Mouse (Mus musculus) intestine, postnatal 0 days (tissue): Measurements from ENCODE around the gene Rundc1. TPM values are rescaled to one million over a fixed set of nuclear protein-coding genes. Genes with fewer than 3 reads are reported as not detected.

Experiments
- ATAC-seq: fragments of 200-750 bp; cut with Nextera tagmentation; 2 replicates; pipeline ENCODE4 v1.8.0; 2017; ENCODE audit warnings: mild to moderate bottlenecking, moderate TSS enrichment, moderate library complexity
- H3K27ac ChIP-seq: fragments of 300-500 bp; sonication (generic); 2 replicates; pipeline ENCODE4 v1.5.1; 2014; ENCODE audit warnings: mild to moderate bottlenecking, low read depth, low read length, moderate library complexity
- H3K27me3 ChIP-seq: fragments of 300-500 bp; sonication (generic); replicated peaks from 2 replicates; pipeline ENCODE4 v1.6.1; 2014; ENCODE audit warnings: low read length, mixed read lengths; ENCODE audit not compliant: control insufficient read depth, insufficient read depth
- H3K36me3 ChIP-seq: fragments of 300-500 bp; sonication (generic); 2 replicates; pipeline ENCODE4 v1.6.1; 2014; ENCODE audit warnings: mild to moderate bottlenecking, moderate library complexity; ENCODE audit not compliant: control insufficient read depth, insufficient read depth
- H3K4me1 ChIP-seq: fragments of 300-500 bp; sonication (generic); replicated peaks from 2 replicates; pipeline ENCODE4 v1.6.1; 2014; ENCODE audit warnings: antibody characterized with exemption, low read length, mixed read lengths; ENCODE audit not compliant: control insufficient read depth, insufficient read depth
- H3K4me2 ChIP-seq: fragments of 300-500 bp; sonication (generic); replicated peaks from 2 replicates; pipeline ENCODE4 v1.6.1; 2014; ENCODE audit warnings: low read depth, mild to moderate bottlenecking, moderate library complexity
- H3K4me3 ChIP-seq: fragments of 300-500 bp; sonication (generic); 2 replicates; pipeline ENCODE4 v1.5.1; 2014; ENCODE audit warnings: low read depth, low read length
- H3K9ac ChIP-seq: fragments of 300-500 bp; sonication (generic); 2 replicates; pipeline ENCODE4 v1.6.1; 2014; ENCODE audit warnings: mild to moderate bottlenecking, low read depth, low read length
- H3K9me3 ChIP-seq: fragments of 300-500 bp; sonication (generic); 2 replicates; pipeline ENCODE4 v1.6.1; 2016; ENCODE audit warnings: mixed run types; ENCODE audit not compliant: control insufficient read depth
- CTCF ChIP-seq: sonication (generic); IDR thresholded peaks from 2 replicates; pipeline ENCODE4 v1.5.1; 2016; ENCODE audit warnings: low read depth, mild to moderate bottlenecking, control low read depth, antibody characterized with exemption, moderate library complexity
- WGBS: fragments of 180-500 bp; shearing (Covaris S2); extraction: QIAGEN DNeasy Blood & Tissue Kit; methylation state at CpG from one replicate; pipeline ENCODE4 v1.1.7; 2014; 5-methylcytosine and 5-hydroxymethylcytosine counted together
- microRNA-seq: library from miRNA; unstranded; fragments of <30 nt; microRNA quantifications from one replicate; pipeline ENCODE4, GENCODE M21; 2016
- polyA plus RNA-seq: library from polyadenylated mRNA; unstranded; fragments of >200 nt; fragmentation: Nextera tagmentation; extraction: Ambion mirVana; gene quantifications from 2 replicates; pipeline ENCODE4 v1.2.1, GENCODE M21; 2015

Rundc1 gene
- polyA plus RNA-seq, 1 experiment from 2014 or later = 12.0 TPM

GRCm38 (mm10) chr11:101479171-101479635 is 54.3 kb downstream of the Rundc1 start:
- peak overlapping the region; percentile 5; the same call in 1 of the 2 replicates for H3K27ac ChIP-seq
- no peaks in the 10 kb centered on the region for H3K27me3 ChIP-seq
- no peaks in the 10 kb centered on the region for H3K36me3 ChIP-seq
- 0 out of 2 replicates have a peak, but pooled peaks cover 5% of the 10 kb centered on the region for H3K4me1 ChIP-seq
- no peak for TF ChIP-seq CTCF
- 10% methylated on average over 18 of the region's 18 CpGs for WGBS
- no peak for ATAC-seq
- no peak overlapping the region; the same call in 1 of the 2 replicates for H3K4me3 ChIP-seq
- H3K4me2 ChIP-seq = peak overlapping the region; percentile 52
- no peaks in the 10 kb centered on the region for H3K9me3 ChIP-seq
- no peak overlapping the region for H3K9ac ChIP-seq

DNA sequence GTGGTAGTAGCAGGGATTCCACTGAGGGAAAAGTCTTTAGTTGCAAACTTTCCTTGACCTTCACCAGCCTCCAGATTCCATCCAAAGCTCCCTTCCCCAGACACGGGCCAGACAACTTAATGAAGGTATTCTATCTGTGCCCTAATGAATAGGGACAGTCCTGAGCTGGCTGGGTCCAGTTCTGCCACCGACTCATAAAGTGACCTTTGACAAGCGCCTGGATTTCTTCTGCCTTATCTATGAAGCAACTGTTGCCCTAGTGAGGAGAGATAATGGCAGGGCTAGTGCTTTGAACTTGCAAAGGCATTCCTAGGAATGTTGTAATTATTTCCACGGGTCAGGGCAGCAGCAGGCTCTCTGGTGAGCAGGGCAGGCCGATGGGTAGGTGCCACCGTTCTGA is 56.0 kb downstream of the Rundc1 start:
- WGBS = 9% methylated on average over 6 of the region's 6 CpGs
- no peaks in the 10 kb centered on the region for H3K27me3 ChIP-seq
- no peak overlapping the region for H3K9ac ChIP-seq
- H3K4me1 ChIP-seq = 0 out of 2 replicates have a peak, but pooled peaks cover 7% of the 10 kb centered on the region
- no peak overlapping the region for H3K4me3 ChIP-seq
- peak; percentile 87 for ATAC-seq
- no peak overlapping the region for H3K4me2 ChIP-seq
- H3K27ac ChIP-seq = peak overlapping the region; percentile 74
- TF ChIP-seq CTCF = no peak
- no peaks in the 10 kb centered on the region for H3K9me3 ChIP-seq
- H3K36me3 ChIP-seq = no peaks in the 10 kb centered on the region

DNA sequence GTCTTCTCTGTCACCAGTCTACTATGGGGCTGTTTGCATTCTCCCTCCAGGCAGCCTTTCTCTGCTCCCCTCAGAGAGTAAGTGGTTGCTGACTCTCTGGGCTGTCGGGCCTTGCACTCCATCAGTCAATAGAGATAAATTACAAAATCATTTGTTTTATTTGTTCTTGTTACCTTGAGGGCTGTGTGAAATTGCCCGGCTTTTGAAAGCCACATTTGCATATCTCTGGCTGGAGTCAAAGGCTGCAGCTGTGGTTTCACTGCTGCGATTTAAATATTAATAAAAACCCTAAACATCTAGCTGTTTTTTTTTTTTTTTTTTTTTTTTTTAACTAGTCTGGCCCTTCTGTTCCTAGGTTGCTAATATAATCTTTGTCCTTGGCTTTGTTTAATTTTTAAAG is 58.9 kb downstream of the Rundc1 start:
- no peak for ATAC-seq
- H3K4me3 ChIP-seq = no peak overlapping the region
- H3K27ac ChIP-seq = no peak overlapping the region
- H3K4me1 ChIP-seq = 0 out of 2 replicates have a peak, but pooled peaks cover 5% of the 10 kb centered on the region
- no peak overlapping the region for H3K4me2 ChIP-seq
- H3K9me3 ChIP-seq = no peaks in the 10 kb centered on the region
- H3K36me3 ChIP-seq = peaks cover 12% of the 10 kb centered on the region; the same call in 1 of the 2 replicates
- TF ChIP-seq CTCF = no peak
- H3K27me3 ChIP-seq = no peaks in the 10 kb centered on the region
- H3K9ac ChIP-seq = no peak overlapping the region
- WGBS = 21% methylated on average over 3 of the region's 3 CpGs

DNA sequence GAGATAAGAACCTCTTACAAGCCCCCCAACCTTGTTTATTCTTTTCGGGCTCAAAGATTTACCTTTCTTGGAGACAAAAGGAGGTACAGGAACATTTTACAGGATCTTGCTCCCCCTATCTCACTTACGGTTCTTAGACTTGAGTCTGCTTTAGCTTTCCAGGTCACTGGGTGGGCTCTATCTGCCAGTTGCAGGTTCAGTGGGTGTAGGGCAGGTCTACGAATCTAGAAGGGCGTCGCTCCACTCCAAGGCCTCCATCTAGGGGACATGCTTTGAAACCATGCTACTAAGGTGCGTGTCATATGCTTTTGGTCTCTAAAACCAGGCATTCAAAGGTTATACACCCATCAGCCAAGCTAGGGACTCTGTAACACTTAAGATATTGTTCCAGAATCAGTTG is 59.4 kb downstream of the Rundc1 start:
- Histone ChIP-seq H3K4me1 (0 out of 2 replicates have a peak, but pooled peaks cover 4% of the 10 kb centered on the region), H3K4me2 (no peak overlapping the region), H3K9me3 (no peaks in the 10 kb centered on the region), H3K9ac (no peak overlapping the region), H3K27ac (no peak overlapping the region), H3K36me3 (peaks cover 12% of the 10 kb centered on the region; the same call in 1 of the 2 replicates), H3K4me3 (no peak overlapping the region), H3K27me3 (no peaks in the 10 kb centered on the region)
- ATAC-seq = no peak
- no peak for TF ChIP-seq CTCF
- 53% methylated on average over 6 of the region's 6 CpGs for WGBS

- no peak for TF ChIP-seq CTCF
- no peak for ATAC-seq
- no peaks in the 10 kb centered on the region for H3K9me3 ChIP-seq
- WGBS = 65% methylated on average over 7 of the region's 7 CpGs
- no peak overlapping the region for H3K9ac ChIP-seq
- no peak overlapping the region for H3K27ac ChIP-seq
- H3K4me3 ChIP-seq = no peak overlapping the region
- no peak overlapping the region for H3K4me2 ChIP-seq
- H3K4me1 ChIP-seq = 0 out of 2 replicates have a peak, but pooled peaks cover 2% of the 10 kb centered on the region
- peaks cover 17% of the 10 kb centered on the region; the same call in 1 of the 2 replicates for H3K36me3 ChIP-seq
- H3K27me3 ChIP-seq = no peaks in the 10 kb centered on the region
Measured at GRCm38 (mm10) chr11:101484814-101485213, 59.9 kb downstream of the Rundc1 start.

Small RNAs within 50 kb of the gene (microRNA-seq; reads per million reads assigned to microRNA genes)
- not detected for gene Mir6929

Other genes with a start within 250 kb of the Rundc1 start
- gene Ccr10, start 249.6 kb upstream of the Rundc1 start, polyA plus RNA-seq = 0.13 and 0.22 TPM in 2 replicates
- gene Ezh1, start 198.6 kb upstream of the Rundc1 start, polyA plus RNA-seq = 9.8 and 10.8 TPM in 2 replicates
- gene Ramp2, start 179.1 kb upstream of the Rundc1 start, polyA plus RNA-seq = 67.7 and 74.7 TPM in 2 replicates
- gene Vps25, start 171.4 kb upstream of the Rundc1 start, polyA plus RNA-seq = 148 and 157 TPM in 2 replicates
- gene Wnk4, start 164.5 kb upstream of the Rundc1 start, polyA plus RNA-seq = 4.6 and 4.7 TPM in 2 replicates
- gene Cntd1, start 146.1 kb upstream of the Rundc1 start, polyA plus RNA-seq = 0.26 and 0.47 TPM in 2 replicates
- gene Coa3, start 146.0 kb upstream of the Rundc1 start, polyA plus RNA-seq = 255 and 276 TPM in 2 replicates
- gene Becn1, start 122.8 kb upstream of the Rundc1 start, polyA plus RNA-seq = 117 and 124 TPM in 2 replicates
- gene Psme3, start 108.9 kb upstream of the Rundc1 start, polyA plus RNA-seq = 59.5 and 60.2 TPM in 2 replicates
- 0.34 and 0.41 TPM in 2 replicates for gene Aoc2, start 100.0 kb upstream of the Rundc1 start, polyA plus RNA-seq
- gene Aoc3, start 94.5 kb upstream of the Rundc1 start, polyA plus RNA-seq = 3.7 and 4.4 TPM in 2 replicates
- 54.3 and 63.3 TPM in 2 replicates for gene G6pc, start 57.5 kb upstream of the Rundc1 start, polyA plus RNA-seq
- 27.0 and 28.9 TPM in 2 replicates for gene Aarsd1, start 7.5 kb upstream of the Rundc1 start, polyA plus RNA-seq
- gene Gm27029, start 289 bp upstream of the Rundc1 start, polyA plus RNA-seq = 2.2 and 2.9 TPM in 2 replicates
- 7.0 and 7.8 TPM in 2 replicates for gene Ptges3l, start 248 bp downstream of the Rundc1 start, polyA plus RNA-seq
- 240 and 241 TPM in 2 replicates for gene Rpl27, start 17.2 kb downstream of the Rundc1 start, polyA plus RNA-seq
- gene Ifi35, start 23.3 kb downstream of the Rundc1 start, polyA plus RNA-seq = 100 and 102 TPM in 2 replicates
- gene Rnd2, start 39.9 kb downstream of the Rundc1 start, polyA plus RNA-seq = 27.8 and 31.9 TPM in 2 replicates
- 94.5 and 95.6 TPM in 2 replicates for gene Vat1, start 41.1 kb downstream of the Rundc1 start, polyA plus RNA-seq
- 2.3 and 3.3 TPM in 2 replicates for gene Brca1, start 126.9 kb downstream of the Rundc1 start, polyA plus RNA-seq
- 44.5 and 54.1 TPM in 2 replicates for gene Nbr1, start 127.1 kb downstream of the Rundc1 start, polyA plus RNA-seq
- gene Tmem106a, start 157.2 kb downstream of the Rundc1 start, polyA plus RNA-seq = 122 and 130 TPM in 2 replicates
- 0.27 and 0.37 TPM in 2 replicates for gene Gm11634, start 174.2 kb downstream of the Rundc1 start, polyA plus RNA-seq
- gene Rdm1, start 202.1 kb downstream of the Rundc1 start, polyA plus RNA-seq = 13.3 and 15.3 TPM in 2 replicates
- gene Arl4d, start 240.5 kb downstream of the Rundc1 start, polyA plus RNA-seq = 6.3 and 7.8 TPM in 2 replicates